Mouse (Mus musculus): ENCODE results near the gene Npdc1.
A peak's percentile ranks its signal among the peaks of the same experiment; 100 is the strongest.

- TF ChIP-seq POLR2A (IDR thresholded peaks at IDR 0.05; ENCODE audit: control insufficient read depth, low read depth, low read length) (peak; percentile 9; the same call in 1 of the 2 replicates), CTCF (IDR thresholded peaks at IDR 0.05; ENCODE audit: control insufficient read depth, insufficient read depth, insufficient replicate concordance, low read depth, low read length) (peak; percentile 92)
Measured at GRCm38 (mm10) chr2:25428442-25429236, 29.5 kb downstream of the Npdc1 start, which contains the start of gene Abca2.

All from testis, adult 2 months (tissue).